Mouse (Mus musculus): Measurements from ENCODE around the gene Cdc5l. TPM values are rescaled to one million over a fixed set of nuclear protein-coding genes. Genes with fewer than 3 reads are reported as not detected.

Cdc5l gene
- total and polyA plus RNA-seq, 3 experiments: 7.5 to 109 (median 78.5) TPM

DNA sequence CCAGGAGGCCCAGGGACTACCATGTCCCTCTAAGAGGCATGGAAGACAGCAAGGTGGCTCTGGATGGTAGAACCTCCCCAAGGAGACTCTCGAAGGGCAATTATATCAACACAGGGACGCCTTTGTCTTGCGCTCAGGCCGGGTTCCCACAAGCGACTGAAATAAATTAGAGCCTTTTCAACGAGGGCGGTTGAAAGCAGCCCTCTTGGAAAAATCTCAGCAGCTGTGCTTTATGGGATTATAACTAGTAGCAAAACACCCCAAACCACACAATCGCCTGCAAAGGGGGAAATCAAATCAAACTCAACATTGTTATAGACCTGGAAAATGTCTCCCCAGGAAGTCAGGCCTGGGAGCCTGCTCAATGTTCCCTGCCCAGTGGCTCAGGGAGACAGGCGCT, 62.5 kb downstream of the Cdc5l start:
- H3K9me3 ChIP-seq (replicated peaks): no peaks in the 10 kb centered on the region; the same call in 1 of the 2 replicates
- ATAC-seq (ENCODE audit: extremely low read depth, insufficient number of reproducible peaks, low FRiP score, poor library complexity, severe bottlenecking): no peak
- no peaks in the 10 kb centered on the region for H3K4me1 ChIP-seq (ENCODE audit: insufficient read depth, low read depth, low read length)
- H3K27me3 ChIP-seq (ENCODE audit: insufficient read depth, low read length): no peaks in the 10 kb centered on the region
- H3K36me3 ChIP-seq (replicated peaks): no peaks in the 10 kb centered on the region
- no peak for DNase-seq (ENCODE audit: low spot score)
- H3K4me3 ChIP-seq (ENCODE audit: low read depth, low read length): no peak overlapping the region
- no peak for TF ChIP-seq TAL1 (conservative IDR thresholded peaks at IDR 0.05; ENCODE audit: low read depth, low read length)
- no peak for TF ChIP-seq GATA1 (IDR thresholded peaks at IDR 0.05; ENCODE audit: borderline replicate concordance, low read length)
- no peak for TF ChIP-seq GATA2 (IDR thresholded peaks at IDR 0.05; ENCODE audit: borderline replicate concordance, low read depth, low read length)
- TF ChIP-seq POLR2AphosphoS5 (IDR thresholded peaks at IDR 0.05; ENCODE audit: insufficient replicate concordance, low read depth, low read length): no peak
- no peak for TF ChIP-seq CTCF (IDR thresholded peaks at IDR 0.05; ENCODE audit: low read depth, low read length)

DNA sequence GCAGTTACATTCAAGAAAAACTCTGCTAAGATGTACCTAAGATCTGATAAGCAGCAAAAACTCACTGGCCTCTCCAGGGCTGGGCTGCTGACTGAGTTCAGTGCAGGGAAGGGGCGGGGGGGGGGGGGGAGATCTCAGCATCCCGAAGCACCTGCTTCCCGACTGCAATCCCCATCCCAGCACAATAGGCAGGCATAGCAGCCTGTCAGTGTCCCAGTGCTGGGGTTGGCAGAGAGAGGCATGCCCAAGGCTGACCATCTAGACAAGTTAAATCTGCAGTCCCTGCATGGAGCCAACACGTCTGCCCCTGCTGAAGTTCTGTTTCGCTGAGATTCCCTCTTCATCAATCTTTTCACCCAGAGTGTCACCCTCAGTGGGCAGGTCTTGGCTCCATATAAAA, 63.0 kb downstream of the Cdc5l start:
- DNase-seq (ENCODE audit: low spot score) (no peak), ATAC-seq (ENCODE audit: extremely low read depth, insufficient number of reproducible peaks, low FRiP score, poor library complexity, severe bottlenecking) (no peak)
- no peak for TF ChIP-seq GATA2 (IDR thresholded peaks at IDR 0.05; ENCODE audit: borderline replicate concordance, low read depth, low read length)
- Histone ChIP-seq H3K4me1 (ENCODE audit: insufficient read depth, low read depth, low read length) (no peaks in the 10 kb centered on the region), H3K27me3 (ENCODE audit: insufficient read depth, low read length) (no peaks in the 10 kb centered on the region), H3K9me3 (replicated peaks) (no peaks in the 10 kb centered on the region; the same call in 1 of the 2 replicates), H3K4me3 (ENCODE audit: low read depth, low read length) (no peak overlapping the region), H3K36me3 (replicated peaks) (no peaks in the 10 kb centered on the region)

DNA sequence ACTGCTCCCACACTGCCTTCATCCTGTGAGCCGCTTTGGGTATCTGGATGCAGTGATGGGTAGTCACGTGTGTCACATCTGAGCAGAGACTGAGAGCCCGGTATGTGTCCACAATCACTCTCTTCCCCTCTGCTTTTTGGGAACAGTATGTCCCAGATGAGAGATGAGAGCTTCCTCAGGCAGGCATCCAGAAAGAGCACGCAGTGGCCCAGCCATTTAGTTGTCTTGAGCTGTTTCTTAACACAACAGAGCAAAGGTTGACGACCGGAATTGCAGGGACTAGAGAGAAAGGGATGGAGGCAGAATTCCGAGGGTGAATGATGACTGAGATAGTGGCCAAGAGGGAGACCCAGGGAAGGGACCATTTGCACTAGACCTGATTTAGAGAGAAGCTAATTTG, 68.7 kb downstream of the Cdc5l start:
- Histone ChIP-seq H3K4me3 (ENCODE audit: low read depth, low read length) (no peak overlapping the region), H3K9me3 (replicated peaks) (no peaks in the 10 kb centered on the region; the same call in 1 of the 2 replicates), H3K27me3 (ENCODE audit: insufficient read depth, low read length) (no peaks in the 10 kb centered on the region; the same call in 1 of the 2 replicates), H3K4me1 (ENCODE audit: insufficient read depth, low read depth, low read length) (no peaks in the 10 kb centered on the region), H3K36me3 (replicated peaks) (no peaks in the 10 kb centered on the region)
- no peak for TF ChIP-seq GATA1 (IDR thresholded peaks at IDR 0.05; ENCODE audit: borderline replicate concordance, low read length)
- no peak for DNase-seq (ENCODE audit: low spot score)
- ATAC-seq (ENCODE audit: extremely low read depth, insufficient number of reproducible peaks, low FRiP score, poor library complexity, severe bottlenecking): no peak

DNA sequence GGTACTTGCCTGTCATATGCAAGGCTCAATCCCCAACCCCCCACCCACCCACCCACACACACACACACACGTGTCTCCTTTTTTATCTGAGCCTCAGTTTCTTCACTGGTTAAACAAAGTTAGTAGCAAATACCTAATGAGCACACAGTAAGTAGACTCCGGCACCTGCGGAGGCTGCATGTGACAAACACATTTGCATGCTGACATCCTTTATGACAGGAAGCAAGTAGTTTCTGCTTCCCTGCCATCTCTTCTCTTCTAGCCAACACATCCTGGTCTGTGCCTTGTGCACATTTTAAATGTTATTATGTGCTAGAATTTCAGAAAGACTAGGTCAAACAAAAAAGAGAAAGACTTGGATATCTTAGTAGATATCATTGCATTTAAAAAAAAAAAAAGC, 72.6 kb downstream of the Cdc5l start:
- ATAC-seq (ENCODE audit: extremely low read depth, insufficient number of reproducible peaks, low FRiP score, poor library complexity, severe bottlenecking) (no peak), DNase-seq (ENCODE audit: low spot score) (no peak)
- Histone ChIP-seq H3K9me3 (replicated peaks) (no peaks in the 10 kb centered on the region), H3K27me3 (ENCODE audit: insufficient read depth, low read length) (no peaks in the 10 kb centered on the region; the same call in 1 of the 2 replicates), H3K36me3 (replicated peaks) (no peaks in the 10 kb centered on the region), H3K4me3 (ENCODE audit: low read depth, low read length) (no peak overlapping the region), H3K4me1 (ENCODE audit: insufficient read depth, low read depth, low read length) (no peaks in the 10 kb centered on the region)
- TF ChIP-seq GATA1 (IDR thresholded peaks at IDR 0.05; ENCODE audit: borderline replicate concordance, low read length): no peak
- no peak for TF ChIP-seq TAL1 (conservative IDR thresholded peaks at IDR 0.05; ENCODE audit: low read depth, low read length)
- no peak for TF ChIP-seq CTCF (IDR thresholded peaks at IDR 0.05; ENCODE audit: low read depth, low read length)
- no peak for TF ChIP-seq POLR2AphosphoS5 (IDR thresholded peaks at IDR 0.05; ENCODE audit: insufficient replicate concordance, low read depth, low read length)
- TF ChIP-seq GATA2 (IDR thresholded peaks at IDR 0.05; ENCODE audit: borderline replicate concordance, low read depth, low read length): no peak

DNA sequence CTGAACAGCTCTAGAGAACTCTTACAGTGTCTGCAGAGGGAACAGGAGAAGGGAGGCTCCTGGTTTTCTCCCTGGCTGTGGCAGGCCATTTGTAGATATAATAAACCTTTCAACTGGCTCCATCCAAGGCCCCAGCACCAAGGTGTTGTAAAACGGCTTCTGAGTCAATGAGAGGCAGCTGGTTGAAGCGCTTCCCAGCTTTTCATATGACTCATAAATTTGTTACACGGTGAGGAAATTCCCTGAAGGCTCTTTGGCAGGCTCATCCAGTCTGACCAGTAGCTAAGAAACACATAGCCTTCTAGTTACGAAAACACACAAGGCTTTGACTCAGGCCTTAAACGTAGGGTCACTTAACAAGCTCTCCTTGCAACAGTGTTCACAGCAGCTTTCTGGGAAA, 74.1 kb downstream of the Cdc5l start:
- DNase-seq (ENCODE audit: low spot score): no peak
- Histone ChIP-seq H3K27me3 (ENCODE audit: insufficient read depth, low read length) (no peaks in the 10 kb centered on the region; the same call in 1 of the 2 replicates), H3K4me1 (ENCODE audit: insufficient read depth, low read depth, low read length) (no peaks in the 10 kb centered on the region), H3K9me3 (replicated peaks) (no peaks in the 10 kb centered on the region), H3K4me3 (ENCODE audit: low read depth, low read length) (no peak overlapping the region), H3K36me3 (replicated peaks) (no peaks in the 10 kb centered on the region)
- TF ChIP-seq CTCF (IDR thresholded peaks at IDR 0.05; ENCODE audit: low read depth, low read length) (no peak), GATA2 (IDR thresholded peaks at IDR 0.05; ENCODE audit: borderline replicate concordance, low read depth, low read length) (no peak), TAL1 (conservative IDR thresholded peaks at IDR 0.05; ENCODE audit: low read depth, low read length) (no peak), GATA1 (IDR thresholded peaks at IDR 0.05; ENCODE audit: borderline replicate concordance, low read length) (no peak)
- no peak for ATAC-seq (ENCODE audit: extremely low read depth, insufficient number of reproducible peaks, low FRiP score, poor library complexity, severe bottlenecking)

DNA sequence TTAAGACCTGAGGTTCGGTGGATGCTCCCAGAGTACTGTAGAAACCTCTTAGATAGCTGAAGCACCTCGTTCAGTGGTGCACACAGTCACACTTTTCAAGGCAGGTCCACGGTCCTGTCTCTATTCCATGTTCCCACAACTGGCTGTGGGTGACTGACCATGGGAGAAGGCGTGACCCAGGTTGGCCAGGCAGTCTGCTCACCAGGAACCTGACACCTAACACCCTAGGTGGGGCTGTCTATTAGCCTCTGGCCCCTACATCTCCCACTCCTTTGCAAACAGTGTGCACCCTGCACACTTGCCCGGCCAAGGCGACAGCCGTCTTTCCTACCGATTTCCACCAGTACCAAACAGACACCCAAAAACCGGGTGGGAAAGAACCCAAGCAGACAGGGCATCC, 77.1 kb downstream of the Cdc5l start:
- ATAC-seq (ENCODE audit: extremely low read depth, insufficient number of reproducible peaks, low FRiP score, poor library complexity, severe bottlenecking) (no peak), DNase-seq (ENCODE audit: low spot score) (no peak)
- H3K4me1 ChIP-seq (ENCODE audit: insufficient read depth, low read depth, low read length): no peaks in the 10 kb centered on the region
- no peak overlapping the region for H3K4me3 ChIP-seq (ENCODE audit: low read depth, low read length)
- no peaks in the 10 kb centered on the region; the same call in 1 of the 2 replicates for H3K27me3 ChIP-seq (ENCODE audit: insufficient read depth, low read length)
- H3K36me3 ChIP-seq (replicated peaks): no peaks in the 10 kb centered on the region
- no peaks in the 10 kb centered on the region for H3K9me3 ChIP-seq (replicated peaks)
- TF ChIP-seq GATA1 (IDR thresholded peaks at IDR 0.05; ENCODE audit: borderline replicate concordance, low read length) (no peak), POLR2AphosphoS5 (IDR thresholded peaks at IDR 0.05; ENCODE audit: insufficient replicate concordance, low read depth, low read length) (no peak), TAL1 (conservative IDR thresholded peaks at IDR 0.05; ENCODE audit: low read depth, low read length) (no peak), CTCF (IDR thresholded peaks at IDR 0.05; ENCODE audit: low read depth, low read length) (no peak), GATA2 (IDR thresholded peaks at IDR 0.05; ENCODE audit: borderline replicate concordance, low read depth, low read length) (no peak)

DNA sequence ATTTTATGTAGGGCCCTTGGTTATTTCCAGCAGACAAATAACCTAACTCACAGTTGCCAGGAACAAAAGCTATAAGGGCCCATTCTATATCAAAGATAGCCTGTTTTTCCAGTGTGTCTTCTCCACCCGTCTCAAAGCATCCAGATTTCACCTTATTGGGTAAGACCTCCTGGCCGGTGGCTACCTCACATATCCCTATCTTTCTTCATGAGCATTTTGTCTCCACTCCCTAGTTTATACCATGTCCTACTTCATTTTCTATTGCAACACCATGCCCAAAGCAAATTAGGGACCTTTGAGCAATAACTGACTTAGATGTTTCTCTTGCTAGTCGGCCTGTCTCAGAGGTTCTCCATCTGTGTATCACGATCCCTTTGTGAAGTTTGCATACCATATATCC, 85.6 kb downstream of the Cdc5l start:
- H3K27me3 ChIP-seq (ENCODE audit: insufficient read depth, low read length): no peaks in the 10 kb centered on the region
- DNase-seq (ENCODE audit: low spot score) (no peak), ATAC-seq (ENCODE audit: extremely low read depth, insufficient number of reproducible peaks, low FRiP score, poor library complexity, severe bottlenecking) (no peak)
- H3K36me3 ChIP-seq (replicated peaks): no peaks in the 10 kb centered on the region
- TF ChIP-seq TAL1 (conservative IDR thresholded peaks at IDR 0.05; ENCODE audit: low read depth, low read length) (no peak), POLR2AphosphoS5 (IDR thresholded peaks at IDR 0.05; ENCODE audit: insufficient replicate concordance, low read depth, low read length) (no peak), CTCF (IDR thresholded peaks at IDR 0.05; ENCODE audit: low read depth, low read length) (no peak), GATA2 (IDR thresholded peaks at IDR 0.05; ENCODE audit: borderline replicate concordance, low read depth, low read length) (no peak), GATA1 (IDR thresholded peaks at IDR 0.05; ENCODE audit: borderline replicate concordance, low read length) (no peak)
- H3K4me3 ChIP-seq (ENCODE audit: low read depth, low read length): no peak overlapping the region
- H3K9me3 ChIP-seq (replicated peaks): no peaks in the 10 kb centered on the region; the same call in 1 of the 2 replicates
- H3K4me1 ChIP-seq (ENCODE audit: insufficient read depth, low read depth, low read length): no peaks in the 10 kb centered on the region

Other genes starting within 250 kb of the Cdc5l start
- not detected in 2 replicates for gene Spats1, start 41.7 kb upstream of the Cdc5l start, total RNA-seq (2014; fragmentation: Nextera tagmentation)
- 0.11 and 0.17 TPM in 2 replicates for gene Spats1, start 41.7 kb upstream of the Cdc5l start, total RNA-seq (2017)
- not detected in 2 replicates for gene Spats1, start 41.7 kb upstream of the Cdc5l start, polyA plus RNA-seq (2012)
- 6.8 and 17.1 TPM in 2 replicates for gene Aars2, start 73.1 kb upstream of the Cdc5l start, total RNA-seq (2014; fragmentation: Nextera tagmentation)
- gene Aars2, start 73.1 kb upstream of the Cdc5l start, total RNA-seq (2017): 7.8 and 8.7 TPM in 2 replicates
- gene Aars2, start 73.1 kb upstream of the Cdc5l start, polyA plus RNA-seq (2012): 34.7 and 43.0 TPM in 2 replicates
- gene Tcte1, start 89.7 kb upstream of the Cdc5l start, total RNA-seq (2014; fragmentation: Nextera tagmentation): not detected in 2 replicates
- gene Tcte1, start 89.7 kb upstream of the Cdc5l start, total RNA-seq (2017): 0.12 TPM in 1 of 2 replicates, not detected in the other
- not detected in 2 replicates for gene Tcte1, start 89.7 kb upstream of the Cdc5l start, polyA plus RNA-seq (2012)
- gene Tmem151b, start 115.9 kb upstream of the Cdc5l start, total RNA-seq (2014; fragmentation: Nextera tagmentation): not detected in 2 replicates
- gene Tmem151b, start 115.9 kb upstream of the Cdc5l start, total RNA-seq (2017): under 0.01 TPM in 1 of 2 replicates, not detected in the other
- gene Tmem151b, start 115.9 kb upstream of the Cdc5l start, polyA plus RNA-seq (2012): not detected in 2 replicates
- gene Nfkbie, start 122.0 kb upstream of the Cdc5l start, total RNA-seq (2014; fragmentation: Nextera tagmentation): 5.1 and 5.9 TPM in 2 replicates
- gene Nfkbie, start 122.0 kb upstream of the Cdc5l start, total RNA-seq (2017): 11.0 and 11.1 TPM in 2 replicates
- gene Nfkbie, start 122.0 kb upstream of the Cdc5l start, polyA plus RNA-seq (2012): 8.6 and 9.2 TPM in 2 replicates
- gene Slc35b2, start 130.1 kb upstream of the Cdc5l start, total RNA-seq (2014; fragmentation: Nextera tagmentation): 46.5 and 60.9 TPM in 2 replicates
- 65.9 and 77.1 TPM in 2 replicates for gene Slc35b2, start 130.1 kb upstream of the Cdc5l start, total RNA-seq (2017)
- 24.6 and 24.9 TPM in 2 replicates for gene Slc35b2, start 130.1 kb upstream of the Cdc5l start, polyA plus RNA-seq (2012)
- 1,427 and 1,464 TPM in 2 replicates for gene Hsp90ab1, start 139.5 kb upstream of the Cdc5l start, total RNA-seq (2014; fragmentation: Nextera tagmentation)
- gene Hsp90ab1, start 139.5 kb upstream of the Cdc5l start, total RNA-seq (2017): 1,152 and 1,547 TPM in 2 replicates
- gene Hsp90ab1, start 139.5 kb upstream of the Cdc5l start, polyA plus RNA-seq (2012): 681 and 1,104 TPM in 2 replicates
- 107 and 116 TPM in 2 replicates for gene Slc29a1, start 165.9 kb upstream of the Cdc5l start, total RNA-seq (2014; fragmentation: Nextera tagmentation)
- 93.5 and 118 TPM in 2 replicates for gene Slc29a1, start 165.9 kb upstream of the Cdc5l start, total RNA-seq (2017)
- 143 and 207 TPM in 2 replicates for gene Slc29a1, start 165.9 kb upstream of the Cdc5l start, polyA plus RNA-seq (2012)
- not detected in 2 replicates for gene Mymx, start 168.4 kb upstream of the Cdc5l start, total RNA-seq (2014; fragmentation: Nextera tagmentation)
- gene Mymx, start 168.4 kb upstream of the Cdc5l start, total RNA-seq (2017): not detected in 2 replicates
- gene Mymx, start 168.4 kb upstream of the Cdc5l start, polyA plus RNA-seq (2012): not detected in 2 replicates
- gene Capn11, start 225.6 kb upstream of the Cdc5l start, total RNA-seq (2014; fragmentation: Nextera tagmentation): not detected in 2 replicates
- not detected in 2 replicates for gene Capn11, start 225.6 kb upstream of the Cdc5l start, total RNA-seq (2017)
- not detected in 2 replicates for gene Capn11, start 225.6 kb upstream of the Cdc5l start, polyA plus RNA-seq (2012)